Mouse (Mus musculus) ES-E14 (cell line): Measurements from ENCODE around the gene Arl4c. TPM values are rescaled to one million over a fixed set of nuclear protein-coding genes. Genes with fewer than 3 reads are reported as not detected.

Experiments
- DNase-seq: peaks from one replicate; pipeline ENCODE4 v3.0.0-alpha.2; 2013; ENCODE audit warnings: low read depth, low spot score
- H3K27ac ChIP-seq: 2 replicates; pipeline ENCODE4 v1.5.1; 2012; ENCODE audit warnings: low read depth, mild to moderate bottlenecking, low read length, moderate library complexity, mixed read lengths; ENCODE audit not compliant: poor library complexity, insufficient read depth, severe bottlenecking
- H3K36me3 ChIP-seq: 2 replicates; pipeline ENCODE4 v1.6.1; 2012; ENCODE audit warnings: mild to moderate bottlenecking, low read length, moderate library complexity, mixed read lengths; ENCODE audit not compliant: control insufficient read depth, poor library complexity, insufficient read depth, severe bottlenecking
- H3K4me1 ChIP-seq, 2 experiments: fragments of 150-350 bp in 1 of 2; sonication (generic) in 1 of 2; 2 replicates each; pipeline ENCODE4 v1.6.1; 2012; ENCODE audit warnings: low read length in 2 of 2, mild to moderate bottlenecking in 1 of 2, mixed read lengths in 1 of 2; ENCODE audit not compliant: control insufficient read depth in 2 of 2, insufficient read depth in 2 of 2, poor library complexity in 1 of 2
- H3K4me3 ChIP-seq, 2 experiments: fragments of 150-350 bp in 1 of 2; sonication (generic) in 1 of 2; 2 replicates each; pipeline ENCODE4 v1.5.1; 2012; ENCODE audit warnings: low read length in 2 of 2, low read depth in 1 of 2, mild to moderate bottlenecking in 1 of 2, mixed read lengths in 1 of 2; ENCODE audit not compliant: insufficient read depth in 1 of 2, poor library complexity in 1 of 2, severe bottlenecking in 1 of 2
- H3K9ac ChIP-seq: 2 replicates; pipeline ENCODE4 v1.6.1; 2012; ENCODE audit warnings: low read depth, mild to moderate bottlenecking, low read length, mixed read lengths; ENCODE audit not compliant: poor library complexity, insufficient read depth, severe bottlenecking
- H3K9me3 ChIP-seq: fragments of 150-350 bp; sonication (generic); 2 replicates; pipeline ENCODE4 v1.6.1; 2012; ENCODE audit warnings: low read depth, mild to moderate bottlenecking, low read length; ENCODE audit not compliant: control insufficient read depth, insufficient read depth
- CHD2 ChIP-seq: IDR thresholded peaks from 2 replicates; pipeline ENCODE4 v1.6.1; 2014; ENCODE audit warnings: mild to moderate bottlenecking, low read depth, low read length, inconsistent platforms
- HCFC1 ChIP-seq: IDR thresholded peaks from 2 replicates; pipeline ENCODE4 v1.6.1; 2012; ENCODE audit warnings: low read length, inconsistent platforms, borderline replicate concordance; ENCODE audit not compliant: insufficient read depth
- MAFK ChIP-seq: IDR thresholded peaks from 2 replicates; pipeline ENCODE4 v1.6.1; 2014; ENCODE audit warnings: mild to moderate bottlenecking, low read depth, low read length, inconsistent platforms; ENCODE audit not compliant: insufficient read depth
- ZC3H11A ChIP-seq: IDR thresholded peaks from 2 replicates; pipeline ENCODE4 v1.6.1; 2012; ENCODE audit warnings: low read depth, mild to moderate bottlenecking, inconsistent platforms, low read length, borderline replicate concordance
- ZNF384 ChIP-seq: IDR thresholded peaks from 2 replicates; pipeline ENCODE4 v1.6.1; 2012; ENCODE audit warnings: low read depth, low read length, inconsistent platforms
- in situ Hi-C, 2 experiments: fragments of 600-800 bp; cut with MboI; formaldehyde crosslinking; loops; one replicate each; pipeline ENCODE4 v1.15.1; 2025; ENCODE audit warnings: low sequenced_read_pairs in 2 of 2, inconsistent platforms in 1 of 2; ENCODE audit not compliant: unreplicated experiment in 2 of 2
- total RNA-seq: library from RNA; depleted of rRNA; stranded (reverse); fragments of 300-350 nt; gene quantifications from 2 replicates; pipeline ENCODE4 v1.2.3, GENCODE M21; 2012

Gene Arl4c
- total RNA-seq, 1 experiment = 37.7 TPM

- Histone ChIP-seq H3K36me3 (no peaks in the 10 kb centered on the region), H3K9ac (no peak overlapping the region), H3K9me3 (no peaks in the 10 kb centered on the region), H3K4me1 (peaks cover 2 to 31% of the 10 kb centered on the region in 2 experiments; a peak in 3 of 4 replicates), H3K27ac (peak overlapping the region; percentile 84), H3K4me3 (no peak overlapping the region)
- peak; percentile 30 for DNase-seq
- in situ Hi-C loops = no loop called here
- no peak for TF ChIP-seq ZNF384
- TF ChIP-seq CHD2 = peak; percentile 40; the same call in 1 of the 2 replicates
Measured at GRCm38 (mm10) chr1:88668846-88669810, 32.9 kb downstream of the Arl4c start.

GRCm38 (mm10) chr1:88668353-88668752 lies 33.7 kb downstream of the Arl4c start:
- H3K4me1 ChIP-seq = peaks cover 2 to 31% of the 10 kb centered on the region in 2 experiments; a peak in 3 of 4 replicates
- no peaks in the 10 kb centered on the region for H3K9me3 ChIP-seq
- H3K9ac ChIP-seq = no peak overlapping the region
- no peak overlapping the region for H3K4me3 ChIP-seq
- peak overlapping the region; percentile 7 for H3K27ac ChIP-seq
- in situ Hi-C loops = no loop called here
- H3K36me3 ChIP-seq = no peaks in the 10 kb centered on the region
- no peak for TF ChIP-seq HCFC1
- no peak for TF ChIP-seq MAFK
- TF ChIP-seq CHD2 = no peak
- TF ChIP-seq ZNF384 = no peak
- TF ChIP-seq ZC3H11A = no peak
- no peak for DNase-seq

- Histone ChIP-seq H3K27ac (no peak overlapping the region), H3K9ac (no peak overlapping the region), H3K9me3 (no peaks in the 10 kb centered on the region), H3K36me3 (no peaks in the 10 kb centered on the region), H3K4me3 (no peak overlapping the region), H3K4me1 (peaks cover 2 to 19% of the 10 kb centered on the region in 2 experiments; a peak in 3 of 4 replicates)
- DNase-seq = no peak
- TF ChIP-seq CHD2 (no peak), ZC3H11A (no peak), ZNF384 (no peak), HCFC1 (no peak), MAFK (no peak)
- in situ Hi-C loops = no loop called here
Measured at GRCm38 (mm10) chr1:88664623-88665022, 37.4 kb downstream of the Arl4c start.

GRCm38 (mm10) chr1:88662736-88663135 lies 39.3 kb downstream of the Arl4c start:
- Histone ChIP-seq H3K4me1 (peaks cover 2 to 17% of the 10 kb centered on the region in 2 experiments; a peak in 3 of 4 replicates), H3K9ac (no peak overlapping the region), H3K4me3 (no peak overlapping the region), H3K27ac (no peak overlapping the region), H3K9me3 (no peaks in the 10 kb centered on the region), H3K36me3 (no peaks in the 10 kb centered on the region)
- no peak for TF ChIP-seq ZC3H11A
- TF ChIP-seq ZNF384 = no peak
- TF ChIP-seq MAFK = no peak
- no peak for TF ChIP-seq HCFC1
- no peak for TF ChIP-seq CHD2
- no peak for DNase-seq
- in situ Hi-C loops = no loop called here
